8 mouse cellular contexts compared by ENCODE assay signal in the genomic region with DNA sequence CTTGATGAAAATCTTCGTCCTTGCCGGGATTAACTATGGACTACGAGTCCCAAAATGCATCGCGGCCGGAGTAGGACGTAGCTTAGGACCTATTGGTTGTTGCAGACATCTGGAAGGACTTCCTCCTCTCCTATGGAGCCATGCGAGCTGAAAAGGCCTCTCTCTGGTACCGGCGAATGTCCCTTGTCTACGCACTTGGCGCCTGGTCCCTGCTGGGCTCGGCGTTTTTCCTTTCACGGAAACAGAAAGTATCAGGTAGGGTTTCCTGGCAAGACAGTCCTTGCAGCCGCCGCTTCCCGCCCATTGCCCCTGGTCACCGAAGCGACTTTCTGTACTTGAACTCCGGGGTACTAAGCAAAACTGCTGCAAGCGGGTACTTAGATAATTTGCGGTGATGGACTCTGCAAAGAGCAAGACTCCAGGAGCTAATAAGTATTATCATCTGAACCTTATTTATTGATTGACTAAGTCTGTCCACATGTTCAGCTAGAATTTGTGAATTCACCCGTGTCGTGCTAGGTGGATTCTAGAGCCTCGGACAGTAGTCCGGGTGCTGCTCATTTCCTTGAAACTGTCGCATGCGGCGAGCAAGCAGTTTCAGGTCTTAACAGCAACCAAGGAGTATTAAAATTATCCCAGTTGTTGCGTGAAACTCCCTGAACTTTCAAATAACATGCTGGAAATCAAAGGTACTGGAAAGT. TPM values are rescaled to one million over a fixed set of nuclear protein-coding genes. Genes with fewer than 3 reads are reported as not detected.
DNase-seq lines count a peak whose midpoint lies in the region; ATAC-seq lines count a peak whose summit lies in the region.

Gene Smim26, plus strand, starts transcription at position 104 of the 701 bp plus-strand sequence.

- no peaks in the 10 kb centered on the region for H3K9me3 ChIP-seq in hindbrain, embryonic 14.5 days (ENCODE audit: control insufficient read depth, low read length)

- H3K4me1 ChIP-seq in hindbrain, embryonic 14.5 days (replicated peaks; ENCODE audit: control insufficient read depth, insufficient read depth, low read length): 0 out of 2 replicates have a peak, but pooled peaks cover 3% of the 10 kb centered on the region

- peak; percentile 69 for DNase-seq in T-cell, adult 2 months (ENCODE audit: low spot score)
- DNase-seq in cerebellum, postnatal 25 days: peak; percentile 79 to 84
- DNase-seq in frontal cortex, postnatal 25 days (ENCODE audit: low spot score in 2 of 2): peak; percentile 58 to 71
- peak; percentile 80 for DNase-seq in hindbrain, embryonic 14.5 days (ENCODE audit: low spot score)
- peak; percentile 75 for DNase-seq in left cerebral cortex, adult 11 months (ENCODE audit: low spot score)
- peak; percentile 76 to 80 for DNase-seq in lung, postnatal 4 days
- DNase-seq in retina, postnatal 7 days (ENCODE audit: low read depth, low spot score): peak; percentile 69
- peak; percentile 79 for DNase-seq in urinary bladder, postnatal 14 days (ENCODE audit: low spot score)

- H3K9ac ChIP-seq in hindbrain, embryonic 14.5 days: peak within 1 kb of the TSS; percentile 61

- no peak within 1 kb of the TSS for H3K27ac ChIP-seq in hindbrain, embryonic 14.5 days

- no peaks in the 10 kb centered on the region for H3K27me3 ChIP-seq in hindbrain, embryonic 14.5 days (ENCODE audit: control insufficient read depth, insufficient read depth, low read length)

- peak within 1 kb of the TSS; percentile 62 for H3K4me2 ChIP-seq in hindbrain, embryonic 14.5 days (replicated peaks)

- peak within 1 kb of the TSS; percentile 50 for H3K4me3 ChIP-seq in hindbrain, embryonic 14.5 days (replicated peaks; ENCODE audit: low read length)

- ATAC-seq in hindbrain, embryonic 14.5 days (ENCODE audit: low FRiP score): peak; percentile 97

- 3% methylated on average over 31 of the region's 31 CpGs for WGBS in hindbrain, embryonic 14.5 days

- H3K36me3 ChIP-seq in hindbrain, embryonic 14.5 days (replicated peaks; ENCODE audit: control insufficient read depth, insufficient read depth): peaks cover 11% of the 10 kb centered on the region

RNA-seq across cellular contexts. Expression of gene Smim26, which starts in this region (rescaled TPM):
- 57.4 and 77.1 TPM in 2 replicates for polyA plus RNA-seq in hindbrain, embryonic 14.5 days (2014; fragmentation: Nextera tagmentation; extraction: Ambion mirVana)
